Mouse (Mus musculus): ENCODE results near the gene Fam69b. TPM values are rescaled to one million over a fixed set of nuclear protein-coding genes. Genes with fewer than 3 reads are reported as not detected.

The Fam69b gene
- total RNA-seq (2012; rRNA removed) = 24.6 and 46.6 TPM in 2 replicates

DNA sequence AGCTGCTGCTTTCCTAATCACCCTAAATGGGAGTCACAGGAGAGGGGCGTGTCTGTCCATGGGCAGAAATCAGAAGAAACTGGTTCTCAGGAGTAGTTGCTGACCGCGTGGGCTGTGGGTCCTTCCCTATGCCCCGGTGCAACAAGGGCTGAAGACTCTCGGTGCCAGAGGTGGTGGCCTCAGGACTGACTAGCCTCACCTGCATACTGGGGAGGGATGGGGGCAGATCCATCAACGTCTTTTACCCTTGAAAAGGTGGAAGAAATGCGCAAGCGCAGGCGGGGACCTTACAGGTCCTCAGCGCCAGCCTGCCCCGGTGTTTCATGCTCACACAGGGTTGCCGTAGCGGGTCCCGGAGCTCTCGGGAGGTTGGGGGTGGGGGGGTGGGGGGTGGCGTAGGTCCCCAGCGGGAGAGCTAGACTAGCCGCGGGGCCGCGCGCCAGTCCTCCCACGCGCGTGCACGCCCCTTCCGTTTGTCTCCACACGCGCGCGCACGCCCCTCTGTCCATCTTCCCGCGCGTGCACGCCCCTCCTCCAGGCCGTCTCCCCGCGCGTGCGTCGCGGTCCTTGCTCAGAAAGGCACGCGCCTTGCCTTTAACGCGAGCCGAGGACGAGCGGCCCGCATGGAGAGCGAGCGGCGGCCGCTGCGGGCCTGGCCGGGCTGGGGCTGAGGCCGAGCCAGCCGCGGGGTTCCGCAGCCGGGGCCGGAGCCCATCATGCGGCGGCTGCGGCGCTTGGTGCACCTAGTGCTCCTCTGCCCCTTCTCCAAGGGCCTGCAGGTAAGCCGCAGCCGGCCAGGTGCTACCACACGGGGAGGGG, at the start of gene Fam69b:
TSS of gene Fam69b (plus strand) at position 537 of the 819 bp plus-strand sequence.
- Histone ChIP-seq H3K27ac (ENCODE audit: insufficient read depth, low read depth, low read length, poor library complexity, severe bottlenecking) (no peak within 1 kb of the TSS), H3K4me1 (ENCODE audit: control insufficient read depth in 2 of 2, insufficient read depth in 2 of 2, low read length in 2 of 2, poor library complexity in 1 of 2) (peaks cover 0 to 4% of the 10 kb centered on the region in 2 experiments; a peak in 1 of 4 replicates)
- in situ Hi-C loops (cut with MboI; ENCODE audit: low sequenced_read_pairs in 2 of 2, unreplicated experiment in 2 of 2) = no loop called here

GRCm38 (mm10) chr2:26579714-26580113, 48.5 kb upstream of the Fam69b start, which contains the start of gene Egfl7:
Egfl7 (plus strand) TSS chr2:26580014.
- Histone ChIP-seq H3K9ac (ENCODE audit: insufficient read depth, low read depth, low read length, poor library complexity, severe bottlenecking) (no peak within 1 kb of the TSS), H3K4me3 (ENCODE audit: insufficient read depth in 1 of 2, low read depth in 1 of 2, low read length in 2 of 2, poor library complexity in 1 of 2, severe bottlenecking in 1 of 2) (no peak within 1 kb of the TSS), H3K36me3 (ENCODE audit: control insufficient read depth, insufficient read depth, low read length, poor library complexity, severe bottlenecking) (no peaks in the 10 kb centered on the region), H3K4me1 (ENCODE audit: control insufficient read depth in 2 of 2, insufficient read depth in 2 of 2, low read length in 2 of 2, poor library complexity in 1 of 2) (peaks cover 2 to 28% of the 10 kb centered on the region in 2 experiments; a peak in 3 of 4 replicates), H3K27ac (ENCODE audit: insufficient read depth, low read depth, low read length, poor library complexity, severe bottlenecking) (no peak within 1 kb of the TSS), H3K9me3 (ENCODE audit: control insufficient read depth, insufficient read depth, low read depth, low read length) (no peaks in the 10 kb centered on the region)
- in situ Hi-C loops (cut with MboI; ENCODE audit: low sequenced_read_pairs in 2 of 2, unreplicated experiment in 2 of 2) = no loop called here
- TF ChIP-seq ZC3H11A (IDR thresholded peaks at IDR 0.05; ENCODE audit: borderline replicate concordance, low read depth, low read length) (no peak), CHD2 (IDR thresholded peaks at IDR 0.05; ENCODE audit: low read depth, low read length) (no peak), HCFC1 (IDR thresholded peaks at IDR 0.05; ENCODE audit: borderline replicate concordance, insufficient read depth, low read length) (no peak), MAFK (IDR thresholded peaks at IDR 0.05; ENCODE audit: insufficient read depth, low read depth, low read length) (no peak), ZNF384 (IDR thresholded peaks at IDR 0.05; ENCODE audit: low read depth, low read length) (no peak)
- no peak for DNase-seq (ENCODE audit: low read depth, low spot score)

More for the DNA sequence above, at the start of gene Fam69b:
- Histone ChIP-seq H3K4me3 (ENCODE audit: insufficient read depth in 1 of 2, low read depth in 1 of 2, low read length in 2 of 2, poor library complexity in 1 of 2, severe bottlenecking in 1 of 2) (peak within 1 kb of the TSS; percentile 65 to 70), H3K36me3 (ENCODE audit: control insufficient read depth, insufficient read depth, low read length, poor library complexity, severe bottlenecking) (no peaks in the 10 kb centered on the region), H3K9ac (ENCODE audit: insufficient read depth, low read depth, low read length, poor library complexity, severe bottlenecking) (peak within 1 kb of the TSS; percentile 81), H3K9me3 (ENCODE audit: control insufficient read depth, insufficient read depth, low read depth, low read length) (no peaks in the 10 kb centered on the region)
- DNase-seq (ENCODE audit: low read depth, low spot score) = no peak
- no peak for TF ChIP-seq CHD2 (IDR thresholded peaks at IDR 0.05; ENCODE audit: low read depth, low read length)
- no peak for TF ChIP-seq HCFC1 (IDR thresholded peaks at IDR 0.05; ENCODE audit: borderline replicate concordance, insufficient read depth, low read length)
- no peak for TF ChIP-seq ZC3H11A (IDR thresholded peaks at IDR 0.05; ENCODE audit: borderline replicate concordance, low read depth, low read length)
- no peak for TF ChIP-seq MAFK (IDR thresholded peaks at IDR 0.05; ENCODE audit: insufficient read depth, low read depth, low read length)
- no peak for TF ChIP-seq ZNF384 (IDR thresholded peaks at IDR 0.05; ENCODE audit: low read depth, low read length)

GRCm38 (mm10) chr2:26580751-26581150, 47.5 kb upstream of the Fam69b start:
- Histone ChIP-seq H3K36me3 (ENCODE audit: control insufficient read depth, insufficient read depth, low read length, poor library complexity, severe bottlenecking) (no peaks in the 10 kb centered on the region), H3K9me3 (ENCODE audit: control insufficient read depth, insufficient read depth, low read depth, low read length) (no peaks in the 10 kb centered on the region), H3K4me1 (ENCODE audit: control insufficient read depth in 2 of 2, insufficient read depth in 2 of 2, low read length in 2 of 2, poor library complexity in 1 of 2) (peaks cover 2 to 30% of the 10 kb centered on the region in 2 experiments; a peak in 2 of 4 replicates), H3K27ac (ENCODE audit: insufficient read depth, low read depth, low read length, poor library complexity, severe bottlenecking) (no peak overlapping the region), H3K4me3 (ENCODE audit: insufficient read depth in 1 of 2, low read depth in 1 of 2, low read length in 2 of 2, poor library complexity in 1 of 2, severe bottlenecking in 1 of 2) (no peak overlapping the region), H3K9ac (ENCODE audit: insufficient read depth, low read depth, low read length, poor library complexity, severe bottlenecking) (no peak overlapping the region)
- TF ChIP-seq MAFK (IDR thresholded peaks at IDR 0.05; ENCODE audit: insufficient read depth, low read depth, low read length) (no peak), HCFC1 (IDR thresholded peaks at IDR 0.05; ENCODE audit: borderline replicate concordance, insufficient read depth, low read length) (no peak), ZNF384 (IDR thresholded peaks at IDR 0.05; ENCODE audit: low read depth, low read length) (no peak), ZC3H11A (IDR thresholded peaks at IDR 0.05; ENCODE audit: borderline replicate concordance, low read depth, low read length) (no peak), CHD2 (IDR thresholded peaks at IDR 0.05; ENCODE audit: low read depth, low read length) (no peak)
- no peak for DNase-seq (ENCODE audit: low read depth, low spot score)
- in situ Hi-C loops (cut with MboI; ENCODE audit: low sequenced_read_pairs in 2 of 2, unreplicated experiment in 2 of 2) = no loop called here

- Histone ChIP-seq H3K4me3 (ENCODE audit: insufficient read depth in 1 of 2, low read depth in 1 of 2, low read length in 2 of 2, poor library complexity in 1 of 2, severe bottlenecking in 1 of 2) (peak overlapping the region; percentile 22 to 70), H3K36me3 (ENCODE audit: control insufficient read depth, insufficient read depth, low read length, poor library complexity, severe bottlenecking) (no peaks in the 10 kb centered on the region), H3K9me3 (ENCODE audit: control insufficient read depth, insufficient read depth, low read depth, low read length) (no peaks in the 10 kb centered on the region), H3K9ac (ENCODE audit: insufficient read depth, low read depth, low read length, poor library complexity, severe bottlenecking) (peak overlapping the region; percentile 27; the same call in 1 of the 2 replicates), H3K4me1 (ENCODE audit: control insufficient read depth in 2 of 2, insufficient read depth in 2 of 2, low read length in 2 of 2, poor library complexity in 1 of 2) (peaks cover 2 to 24% of the 10 kb centered on the region in 2 experiments; a peak in 2 of 4 replicates), H3K27ac (ENCODE audit: insufficient read depth, low read depth, low read length, poor library complexity, severe bottlenecking) (no peak overlapping the region)
- TF ChIP-seq HCFC1 (IDR thresholded peaks at IDR 0.05; ENCODE audit: borderline replicate concordance, insufficient read depth, low read length) (no peak), CHD2 (IDR thresholded peaks at IDR 0.05; ENCODE audit: low read depth, low read length) (peak; percentile 82)
- in situ Hi-C loops (cut with MboI; ENCODE audit: low sequenced_read_pairs in 2 of 2, unreplicated experiment in 2 of 2) = no loop called here
- no peak for DNase-seq (ENCODE audit: low read depth, low spot score)
Observed at GRCm38 (mm10) chr2:26582203-26582602, 46.1 kb upstream of the Fam69b start.
